Mouse (Mus musculus): ENCODE results near the gene Gatad2b.

DNA sequence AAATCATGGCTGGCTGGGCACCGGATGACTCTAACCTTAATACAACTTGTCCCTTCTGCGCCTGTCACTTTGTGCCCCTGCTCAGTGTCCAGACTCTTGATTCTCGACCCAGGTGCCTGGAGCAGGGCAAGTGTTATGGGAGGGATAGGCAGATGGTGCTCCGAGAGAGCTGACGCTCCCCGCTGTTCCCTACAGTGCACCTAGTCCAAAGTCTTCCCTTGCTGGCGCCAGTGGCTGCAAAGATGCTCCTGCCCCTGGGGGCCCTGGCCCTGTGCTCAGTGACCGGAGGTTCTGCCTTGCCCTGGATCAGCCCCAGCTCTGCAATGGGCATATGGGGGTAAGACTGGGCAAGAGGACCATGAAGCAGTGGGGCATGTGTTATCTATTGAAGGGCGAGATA, 15.2 kb upstream of the Gatad2b start:
- TF ChIP-seq POLR2A (IDR thresholded peaks at IDR 0.05; ENCODE audit: borderline replicate concordance, insufficient read depth, low read length) (no peak), CTCF (IDR thresholded peaks at IDR 0.05; ENCODE audit: borderline replicate concordance, insufficient read depth, low read depth, low read length) (no peak)
